Mouse (Mus musculus): Measurements from ENCODE around the gene Lrrc29. TPM values are rescaled to one million over a fixed set of nuclear protein-coding genes. Genes with fewer than 3 reads are reported as not detected.

Lrrc29 gene
- polyA plus RNA-seq, 1 experiment = 2.5 TPM

GRCm38 (mm10) chr8:105307670-105308069, 18.4 kb downstream of the Lrrc29 start:
- peaks cover 100% of the 10 kb centered on the region for H3K36me3 ChIP-seq (ENCODE audit: control insufficient read depth)

GRCm38 (mm10) chr8:105306146-105306691, 19.9 kb downstream of the Lrrc29 start:
- H3K4me3 ChIP-seq (replicated peaks) = no peak overlapping the region

More at GRCm38 (mm10) chr8:105307670-105308069, 18.4 kb downstream of the Lrrc29 start:
- Histone ChIP-seq H3K9me3 (ENCODE audit: control insufficient read depth, low read length) (peaks cover 3% of the 10 kb centered on the region), H3K4me3 (replicated peaks) (no peak overlapping the region), H3K4me1 (ENCODE audit: control insufficient read depth) (peaks cover 75% of the 10 kb centered on the region), H3K27me3 (ENCODE audit: control insufficient read depth) (no peaks in the 10 kb centered on the region)
- TF ChIP-seq TAL1 (IDR thresholded peaks at IDR 0.05; ENCODE audit: low read length) = no peak
- no peak for TF ChIP-seq GATA1 (IDR thresholded peaks at IDR 0.05; ENCODE audit: low read length)

GRCm38 (mm10) chr8:105305211-105306145, 20.6 kb downstream of the Lrrc29 start, which contains the start of gene Elmo3:
Gene Elmo3 (plus strand): TSS chr8:105305601.
- no peak for TF ChIP-seq GATA1 (IDR thresholded peaks at IDR 0.05; ENCODE audit: low read length)
- no peak for TF ChIP-seq TAL1 (IDR thresholded peaks at IDR 0.05; ENCODE audit: low read length)
- Histone ChIP-seq H3K27me3 (ENCODE audit: control insufficient read depth) (no peaks in the 10 kb centered on the region), H3K4me3 (replicated peaks) (peak within 1 kb of the TSS; percentile 51), H3K4me1 (ENCODE audit: control insufficient read depth) (peaks cover 77% of the 10 kb centered on the region), H3K36me3 (ENCODE audit: control insufficient read depth) (peaks cover 100% of the 10 kb centered on the region), H3K9me3 (ENCODE audit: control insufficient read depth, low read length) (no peaks in the 10 kb centered on the region)

More at GRCm38 (mm10) chr8:105306146-105306691, 19.9 kb downstream of the Lrrc29 start:
- peaks cover 100% of the 10 kb centered on the region for H3K36me3 ChIP-seq (ENCODE audit: control insufficient read depth)
- H3K9me3 ChIP-seq (ENCODE audit: control insufficient read depth, low read length) = peaks cover 1% of the 10 kb centered on the region
- no peaks in the 10 kb centered on the region for H3K27me3 ChIP-seq (ENCODE audit: control insufficient read depth)
- TF ChIP-seq GATA1 (IDR thresholded peaks at IDR 0.05; ENCODE audit: low read length) (no peak), TAL1 (IDR thresholded peaks at IDR 0.05; ENCODE audit: low read length) (no peak)
- peaks cover 73% of the 10 kb centered on the region for H3K4me1 ChIP-seq (ENCODE audit: control insufficient read depth)

- TF ChIP-seq TAL1 (IDR thresholded peaks at IDR 0.05; ENCODE audit: low read length) (no peak), GATA1 (IDR thresholded peaks at IDR 0.05; ENCODE audit: low read length) (no peak)
- no peaks in the 10 kb centered on the region for H3K9me3 ChIP-seq (ENCODE audit: control insufficient read depth, low read length)
- peaks cover 100% of the 10 kb centered on the region for H3K36me3 ChIP-seq (ENCODE audit: control insufficient read depth)
- no peaks in the 10 kb centered on the region for H3K27me3 ChIP-seq (ENCODE audit: control insufficient read depth)
- H3K4me3 ChIP-seq (replicated peaks) = peak overlapping the region; percentile 27
- peaks cover 80% of the 10 kb centered on the region for H3K4me1 ChIP-seq (ENCODE audit: control insufficient read depth)
Observed at GRCm38 (mm10) chr8:105304325-105305210, 21.5 kb downstream of the Lrrc29 start.

- Histone ChIP-seq H3K9me3 (ENCODE audit: control insufficient read depth, low read length) (no peaks in the 10 kb centered on the region), H3K36me3 (ENCODE audit: control insufficient read depth) (peaks cover 100% of the 10 kb centered on the region), H3K27me3 (ENCODE audit: control insufficient read depth) (no peaks in the 10 kb centered on the region), H3K4me1 (ENCODE audit: control insufficient read depth) (peaks cover 82% of the 10 kb centered on the region), H3K4me3 (replicated peaks) (peak overlapping the region; percentile 16)
- TF ChIP-seq GATA1 (IDR thresholded peaks at IDR 0.05; ENCODE audit: low read length) = no peak
- no peak for TF ChIP-seq TAL1 (IDR thresholded peaks at IDR 0.05; ENCODE audit: low read length)
Observed at GRCm38 (mm10) chr8:105303874-105304273, 22.2 kb downstream of the Lrrc29 start.

- TF ChIP-seq TAL1 (IDR thresholded peaks at IDR 0.05; ENCODE audit: low read length) (no peak), GATA1 (IDR thresholded peaks at IDR 0.05; ENCODE audit: low read length) (no peak)
- H3K36me3 ChIP-seq (ENCODE audit: control insufficient read depth) = peaks cover 100% of the 10 kb centered on the region
- H3K4me3 ChIP-seq (replicated peaks) = peak overlapping the region; percentile 25
- peaks cover 86% of the 10 kb centered on the region for H3K4me1 ChIP-seq (ENCODE audit: control insufficient read depth)
- no peaks in the 10 kb centered on the region for H3K27me3 ChIP-seq (ENCODE audit: control insufficient read depth)
- H3K9me3 ChIP-seq (ENCODE audit: control insufficient read depth, low read length) = no peaks in the 10 kb centered on the region
Observed at GRCm38 (mm10) chr8:105303396-105303795, 22.7 kb downstream of the Lrrc29 start.

- Histone ChIP-seq H3K27me3 (ENCODE audit: control insufficient read depth) (no peaks in the 10 kb centered on the region; the same call in 1 of the 2 replicates), H3K36me3 (ENCODE audit: control insufficient read depth) (peaks cover 80% of the 10 kb centered on the region), H3K4me3 (replicated peaks) (peak overlapping the region; percentile 67), H3K9me3 (ENCODE audit: control insufficient read depth, low read length) (no peaks in the 10 kb centered on the region), H3K4me1 (ENCODE audit: control insufficient read depth) (peaks cover 88% of the 10 kb centered on the region)
- TF ChIP-seq TAL1 (IDR thresholded peaks at IDR 0.05; ENCODE audit: low read length) (peak; percentile 84), GATA1 (IDR thresholded peaks at IDR 0.05; ENCODE audit: low read length) (peak; percentile 91)
Observed at GRCm38 (mm10) chr8:105299962-105300361, 26.1 kb downstream of the Lrrc29 start.

GRCm38 (mm10) chr8:105298351-105299252, 27.5 kb downstream of the Lrrc29 start:
- TF ChIP-seq GATA1 (IDR thresholded peaks at IDR 0.05; ENCODE audit: low read length) (0 out of 2 replicates have a peak, but pooled peaks have one; percentile 15), TAL1 (IDR thresholded peaks at IDR 0.05; ENCODE audit: low read length) (no peak)

More at GRCm38 (mm10) chr8:105298351-105299252, 27.5 kb downstream of the Lrrc29 start:
- H3K27me3 ChIP-seq (ENCODE audit: control insufficient read depth) = no peaks in the 10 kb centered on the region; the same call in 1 of the 2 replicates
- peaks cover 77% of the 10 kb centered on the region for H3K4me1 ChIP-seq (ENCODE audit: control insufficient read depth)
- no peaks in the 10 kb centered on the region for H3K9me3 ChIP-seq (ENCODE audit: control insufficient read depth, low read length)
- H3K36me3 ChIP-seq (ENCODE audit: control insufficient read depth) = peaks cover 67% of the 10 kb centered on the region
- H3K4me3 ChIP-seq (replicated peaks) = peak overlapping the region; percentile 67

Measured in erythroblast, embryonic 14.5 days (primary cell).